Mouse (Mus musculus) testis, adult 2 months (tissue): ENCODE measurements around the gene Nln.

Experiments
- CTCF ChIP-seq: fragments of 200-500 bp; IDR thresholded peaks from 2 replicates; pipeline ENCODE4 v1.5.1; 2012; ENCODE audit warnings: low read depth, mild to moderate bottlenecking, inconsistent platforms, low read length, moderate library complexity; ENCODE audit not compliant: control insufficient read depth, insufficient read depth, insufficient replicate concordance
- POLR2A ChIP-seq: fragments of 200-500 bp; IDR thresholded peaks from 2 replicates; pipeline ENCODE4 v1.6.1; 2012; ENCODE audit warnings: low read depth, mild to moderate bottlenecking, inconsistent platforms, low read length, moderate library complexity; ENCODE audit not compliant: control insufficient read depth

DNA sequence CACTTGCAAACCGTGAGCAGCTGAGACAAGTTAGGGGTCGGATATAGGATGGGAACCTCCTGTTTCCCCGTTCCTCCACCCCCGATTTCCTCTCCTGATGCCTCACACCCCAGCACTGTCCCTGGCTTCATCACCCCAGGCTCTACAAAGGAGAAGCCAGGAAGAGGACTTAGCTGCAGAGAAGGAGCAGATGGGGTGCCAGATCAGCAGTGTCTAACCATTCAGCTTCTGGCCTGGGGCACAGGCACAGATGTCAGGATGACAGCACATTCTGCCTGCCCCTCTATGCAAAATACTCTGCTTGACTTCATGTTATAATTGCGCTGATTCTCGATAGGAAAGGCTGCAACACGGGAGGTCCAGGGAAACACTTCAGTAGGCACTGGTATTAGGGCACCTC is 71.1 kb downstream of the Nln start:
- no peak for TF ChIP-seq CTCF
- no peak for TF ChIP-seq POLR2A
